Mouse (Mus musculus) cerebellum, adult 2 months (tissue): ENCODE data around the gene Rmdn3.

Experiments used
- CTCF ChIP-seq: fragments of 200-500 bp; IDR thresholded peaks from 2 replicates; pipeline ENCODE4 v1.5.1; 2011; ENCODE audit warnings: low read depth, mild to moderate bottlenecking, control low read depth, low read length, moderate library complexity, borderline replicate concordance; ENCODE audit not compliant: insufficient read depth
- POLR2A ChIP-seq: fragments of 200-500 bp; IDR thresholded peaks from 2 replicates; pipeline ENCODE4 v1.6.1; 2011; ENCODE audit warnings: low read length, control low read depth, borderline replicate concordance; ENCODE audit not compliant: insufficient read depth

- TF ChIP-seq POLR2A: no peak
- TF ChIP-seq CTCF: no peak
Measured at GRCm38 (mm10) chr2:119174866-119175265, 18.0 kb upstream of the Rmdn3 start.
